Mouse (Mus musculus) inflammation-experienced regulatory T-cells (primary cell): ENCODE data around the gene Btbd35f22. TPM values are rescaled to one million over a fixed set of nuclear protein-coding genes. Genes with fewer than 3 reads are reported as not detected.

Experiments
- polyA plus RNA-seq, 2 experiments: library from polyadenylated mRNA; unstranded; fragments of 100-300 nt; shearing (Covaris generic); gene quantifications; one replicate each; pipeline ENCODE4 v1.2.1; 2017

Btbd35f22 gene
- not detected for polyA plus RNA-seq

GRCm38 (mm10) chrX:32047529-32047928, at the start of gene Btbd35f22:
Gene Btbd35f22, plus strand, starts transcription at chrX:32047829.

Other genes starting within 250 kb of the Btbd35f22 start
- not detected for gene Gm21637, start 85.8 kb upstream of the Btbd35f22 start, polyA plus RNA-seq
- gene Btbd35f2, start 230.6 kb downstream of the Btbd35f22 start, polyA plus RNA-seq: not detected